Mouse (Mus musculus) olfactory bulb, adult 2 months (tissue): ENCODE data around the gene Gltpd2. TPM values are rescaled to one million over a fixed set of nuclear protein-coding genes. Genes with fewer than 3 reads are reported as not detected.
A peak's percentile ranks its signal among the peaks of the same experiment; 100 is the strongest.
"Not testable (repeated sequence)": the region's sequence is repeated elsewhere in the genome, so short reads cannot be mapped to it uniquely, and the experiment has no call there.

Source experiments
- H3K27ac ChIP-seq: fragments of 200-500 bp; 2 replicates; pipeline ENCODE4 v1.5.1; 2012; ENCODE audit warnings: low read depth, low read length; ENCODE audit not compliant: insufficient read depth
- H3K4me1 ChIP-seq: fragments of 200-500 bp; 2 replicates; pipeline ENCODE4 v1.6.1; 2012; ENCODE audit warnings: low read length; ENCODE audit not compliant: control insufficient read depth, insufficient read depth
- H3K4me3 ChIP-seq: fragments of 200-500 bp; 2 replicates; pipeline ENCODE4 v1.5.1; 2012; ENCODE audit warnings: mild to moderate bottlenecking, low read depth, low read length, moderate library complexity; ENCODE audit not compliant: insufficient read depth
- CTCF ChIP-seq: fragments of 200-500 bp; IDR thresholded peaks from 2 replicates; pipeline ENCODE4 v1.5.1; 2012; ENCODE audit warnings: low read depth, mild to moderate bottlenecking, low read length, moderate library complexity; ENCODE audit not compliant: insufficient read depth
- POLR2A ChIP-seq: fragments of 200-500 bp; IDR thresholded peaks from 2 replicates; pipeline ENCODE4 v1.6.1; 2012; ENCODE audit warnings: mild to moderate bottlenecking, low read depth, low read length, moderate library complexity; ENCODE audit not compliant: insufficient read depth
- WGBS: fragments of 180-500 bp; shearing (Covaris S2); methylation state at CpG from one replicate; pipeline ENCODE4 v1.1.7; 2018; 5-methylcytosine and 5-hydroxymethylcytosine counted together
- polyA plus RNA-seq: library from polyadenylated mRNA; stranded (reverse); fragments of >200 nt; gene quantifications from 2 replicates; pipeline ENCODE4 v1.2.4, GENCODE M21; 2012; ENCODE audit warnings: low replicate concordance; ENCODE audit not compliant: missing spikeins, insufficient read depth, insufficient read length

Gene Gltpd2
- polyA plus RNA-seq, result not detected in 2 replicates

DNA sequence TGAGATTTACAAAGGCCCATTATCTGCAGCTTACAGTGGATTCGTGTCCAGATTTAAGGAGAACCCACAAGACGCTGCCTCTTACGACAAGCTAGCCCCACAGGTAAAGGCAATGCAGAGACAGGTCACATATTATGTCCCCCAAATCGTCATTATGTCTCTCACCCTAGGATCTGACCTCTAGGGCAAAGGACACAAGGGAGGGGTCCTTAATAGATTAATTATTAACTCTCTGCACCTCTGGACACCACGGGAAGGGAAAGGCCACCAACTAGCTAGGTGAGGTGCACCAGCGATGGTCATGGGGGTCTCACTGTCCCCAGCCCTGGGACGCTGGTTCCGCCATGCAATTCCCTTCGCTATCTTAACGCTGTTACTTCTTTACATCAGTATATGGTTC is at the start of gene Gltpd2:
Gene Gltpd2, plus strand, starts transcription at position 274 of the 400 bp plus-strand sequence.
- WGBS, result 86% methylated on average over 10 of the region's 10 CpGs
- Histone ChIP-seq H3K4me1 (peaks cover 6% of the 10 kb centered on the region), H3K4me3 (peak within 1 kb of the TSS; percentile 25), H3K27ac (no peak within 1 kb of the TSS)
- TF ChIP-seq CTCF, result no peak
- TF ChIP-seq POLR2A, result no peak

DNA sequence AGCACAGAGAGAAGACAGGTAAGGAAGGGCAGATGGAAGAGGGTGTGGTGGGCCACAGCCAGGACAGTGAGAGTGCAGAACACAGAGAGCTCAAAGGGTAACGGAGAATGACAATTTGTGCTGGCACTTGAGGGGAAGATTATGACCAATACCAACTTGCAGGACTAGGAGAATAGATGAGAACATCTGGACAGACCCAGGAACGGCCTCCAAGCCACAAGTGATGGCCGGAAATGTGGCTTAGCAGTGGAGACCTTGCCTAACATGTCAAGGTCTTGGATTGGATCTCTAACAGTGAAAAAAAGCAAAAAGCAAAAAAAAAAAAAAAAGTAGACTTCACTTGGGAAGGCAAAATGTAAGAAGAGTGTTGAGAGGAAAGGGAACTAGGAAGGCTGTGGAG is 49.2 kb upstream of the Gltpd2 start:
- H3K4me3 ChIP-seq, result no peak overlapping the region
- H3K27ac ChIP-seq, result no peak overlapping the region
- TF ChIP-seq POLR2A (no peak), CTCF (no peak)
- peaks cover 6% of the 10 kb centered on the region; the same call in 1 of the 2 replicates for H3K4me1 ChIP-seq
- 95% methylated on average over 3 of the region's 3 CpGs for WGBS

DNA sequence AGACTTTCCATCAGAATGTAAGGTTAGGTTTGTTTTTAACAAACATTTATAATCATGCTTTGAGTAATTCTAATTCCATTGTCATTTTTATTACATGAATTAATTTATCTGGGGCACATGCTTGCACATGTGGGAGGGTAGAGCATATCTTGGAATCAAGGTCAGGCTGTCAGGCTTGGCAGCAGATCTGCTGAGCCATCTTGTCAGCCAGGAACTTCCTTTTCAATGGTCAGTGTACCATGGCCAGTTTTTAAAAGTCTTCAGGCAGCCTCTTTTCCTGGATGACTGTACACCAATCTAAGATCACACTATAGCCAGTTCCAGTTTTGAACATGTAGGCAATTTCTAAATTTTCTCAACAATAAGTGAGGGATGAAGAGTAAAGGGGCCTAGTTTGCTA is 46.3 kb upstream of the Gltpd2 start:
- no peak overlapping the region for H3K27ac ChIP-seq
- no peak overlapping the region for H3K4me3 ChIP-seq
- TF ChIP-seq POLR2A (no peak), CTCF (no peak)
- no peaks in the 10 kb centered on the region for H3K4me1 ChIP-seq

DNA sequence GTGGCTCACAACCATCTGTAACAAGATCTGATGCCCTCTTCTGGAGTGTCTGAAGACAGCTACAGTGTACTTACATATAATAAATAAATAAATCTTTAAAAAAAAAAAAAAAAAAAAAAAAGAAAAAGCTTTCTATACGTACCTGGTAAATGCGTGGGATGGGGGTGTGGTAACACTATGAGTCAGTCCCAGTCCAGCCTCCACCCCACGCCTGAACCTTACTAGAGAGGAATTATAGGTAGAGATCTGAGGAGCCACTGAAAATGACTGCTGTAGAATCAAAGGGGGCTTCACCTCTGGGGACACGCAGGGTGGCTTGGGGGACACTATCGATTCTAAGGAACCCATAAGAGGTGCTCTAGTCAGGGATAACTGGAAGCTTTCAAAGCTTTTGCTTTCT is 45.7 kb upstream of the Gltpd2 start:
- not testable (repeated sequence) for H3K4me3 ChIP-seq, H3K4me1 ChIP-seq, H3K27ac ChIP-seq
- WGBS, result 91% methylated on average over 5 of the region's 5 CpGs

DNA sequence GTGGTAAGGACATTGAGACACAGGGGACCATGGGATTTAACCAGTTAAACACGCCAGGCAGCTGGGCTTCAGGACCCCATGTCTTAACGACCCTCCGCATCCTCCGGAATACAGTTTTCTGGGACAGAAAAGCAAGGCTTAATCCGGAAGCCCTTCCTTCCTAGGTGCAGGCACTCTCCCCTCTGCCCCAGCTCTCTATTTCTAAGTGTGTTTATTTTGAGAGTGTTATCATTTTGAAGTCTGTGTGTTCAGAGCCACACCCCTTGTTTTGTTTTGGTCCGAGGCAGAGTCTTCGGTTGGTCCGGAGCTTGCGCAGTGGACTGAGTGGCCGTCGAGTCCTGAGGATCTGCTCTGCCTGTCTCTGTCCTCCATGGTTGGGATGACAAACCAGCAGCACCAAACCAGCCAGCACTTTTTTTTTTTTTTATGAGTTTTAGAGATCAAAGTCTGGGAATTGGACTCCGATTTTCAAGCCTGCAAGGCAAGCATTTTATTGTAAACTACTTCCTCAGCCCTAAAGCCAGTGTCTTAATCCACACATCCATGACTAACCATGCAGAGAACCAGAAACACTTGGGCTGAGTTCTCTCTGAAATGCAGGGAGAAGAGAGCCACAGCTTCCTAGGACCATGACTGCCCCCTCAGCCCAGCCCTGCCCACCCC is 44.0 kb upstream of the Gltpd2 start:
- 74% methylated on average over 12 of the region's 12 CpGs for WGBS
- Histone ChIP-seq H3K4me3 (no peak overlapping the region), H3K4me1 (no peaks in the 10 kb centered on the region), H3K27ac (no peak overlapping the region)
- TF ChIP-seq CTCF, result no peak
- no peak for TF ChIP-seq POLR2A

DNA sequence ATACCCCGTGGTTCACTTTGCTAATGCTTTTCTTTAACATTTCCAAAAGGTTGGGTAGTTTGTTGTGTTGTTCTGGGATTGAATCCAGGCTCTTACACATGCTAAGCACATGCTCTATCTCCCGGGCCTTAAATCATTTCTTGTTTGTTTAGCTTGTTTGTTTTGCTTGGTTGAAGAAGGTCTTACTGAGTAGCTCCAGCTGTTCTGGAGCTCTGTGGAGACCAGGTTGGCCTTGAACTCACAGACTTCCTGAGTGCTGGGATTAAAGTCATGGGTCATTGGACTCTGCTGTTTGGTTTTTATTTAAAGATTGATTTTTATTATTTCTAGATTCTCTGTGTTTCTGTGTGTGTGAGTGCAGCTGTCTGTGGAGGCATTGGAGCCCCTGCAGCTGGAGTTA is 33.5 kb upstream of the Gltpd2 start:
- Histone ChIP-seq H3K4me3 (no peak overlapping the region), H3K27ac (no peak overlapping the region), H3K4me1 (no peaks in the 10 kb centered on the region)
- TF ChIP-seq CTCF, result no peak
- no peak for TF ChIP-seq POLR2A
- 35% methylated on average over 2 of the region's 2 CpGs for WGBS

DNA sequence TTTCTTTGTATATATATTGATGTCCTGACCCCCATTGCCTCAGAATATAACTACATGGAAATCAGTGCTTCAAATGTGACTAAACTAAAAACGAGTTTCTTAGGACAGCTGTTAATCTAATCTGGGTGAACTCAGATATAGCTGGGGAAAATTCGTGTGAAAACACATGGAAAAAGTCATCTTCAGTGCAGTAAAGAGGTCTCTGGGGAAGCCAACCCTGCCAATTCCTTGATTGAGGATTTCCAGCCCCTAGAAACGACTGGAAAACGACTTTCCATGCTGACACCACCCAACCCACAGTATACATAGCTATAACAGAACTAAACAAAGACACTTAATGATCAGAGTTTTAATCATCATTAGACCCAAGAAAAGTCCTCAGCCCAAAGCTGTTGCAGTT is 31.2 kb upstream of the Gltpd2 start:
- Histone ChIP-seq H3K27ac (no peak overlapping the region), H3K4me3 (no peak overlapping the region), H3K4me1 (no peaks in the 10 kb centered on the region)
- no peak for TF ChIP-seq POLR2A
- TF ChIP-seq CTCF, result no peak
- WGBS, result 52% methylated on average over 4 of the region's 4 CpGs

DNA sequence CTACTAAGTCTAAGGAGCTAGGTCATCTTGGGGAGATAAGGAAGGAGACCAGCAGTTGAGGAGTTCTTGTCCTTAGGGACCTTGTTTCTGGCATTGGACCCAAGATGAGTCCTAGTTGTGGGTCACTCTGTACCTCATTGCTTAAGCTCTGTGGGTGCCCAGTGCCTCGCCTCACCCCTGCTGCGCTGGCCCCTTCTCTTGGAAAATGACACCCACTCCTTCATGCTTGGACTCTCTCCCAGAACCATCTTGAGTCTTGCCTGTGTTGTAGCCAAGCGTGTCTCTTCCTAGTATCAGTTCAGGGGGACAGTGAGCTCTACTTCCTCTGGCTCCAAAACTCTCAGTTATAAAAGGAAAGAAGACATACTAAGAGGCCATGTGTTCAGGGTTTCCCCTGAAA is 29.9 kb upstream of the Gltpd2 start:
- Histone ChIP-seq H3K27ac (no peak overlapping the region), H3K4me1 (no peaks in the 10 kb centered on the region), H3K4me3 (no peak overlapping the region)
- 84% methylated on average over 3 of the region's 3 CpGs for WGBS
- TF ChIP-seq CTCF, result no peak
- TF ChIP-seq POLR2A, result no peak

DNA sequence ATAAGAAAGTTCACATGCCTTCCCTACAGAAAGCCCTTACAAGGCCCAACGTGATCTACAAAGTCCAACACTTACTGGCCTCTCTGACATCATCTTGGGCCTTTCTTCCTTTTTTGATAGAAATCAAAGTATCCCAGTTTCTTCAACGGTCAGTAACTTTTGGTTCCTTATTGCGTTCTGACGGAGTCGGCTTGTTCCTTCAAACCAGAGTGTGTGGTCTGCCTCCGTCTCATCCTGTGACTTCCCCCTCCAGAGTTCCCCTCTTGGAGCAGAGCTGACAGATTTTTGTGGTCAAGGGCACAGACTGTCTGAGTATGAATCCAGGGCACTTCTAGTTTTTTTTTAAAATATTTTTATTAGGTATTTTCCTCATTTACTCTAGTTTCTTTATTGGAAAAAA is 29.3 kb upstream of the Gltpd2 start:
- Histone ChIP-seq H3K27ac (no peak overlapping the region), H3K4me1 (no peaks in the 10 kb centered on the region), H3K4me3 (no peak overlapping the region)
- no peak for TF ChIP-seq CTCF
- TF ChIP-seq POLR2A, result no peak
- WGBS, result 82% methylated on average over 6 of the region's 6 CpGs
